Mouse (Mus musculus) midbrain, postnatal 0 days (tissue): Measurements from ENCODE around the gene Fam184b. TPM values are rescaled to one million over a fixed set of nuclear protein-coding genes. Genes with fewer than 3 reads are reported as not detected.

Experiments
- ATAC-seq: fragments of 200-750 bp; cut with Nextera tagmentation; 2 replicates; pipeline ENCODE4 v1.8.0; 2017; ENCODE audit warnings: moderate number of reproducible peaks, mild to moderate bottlenecking, moderate TSS enrichment, moderate library complexity; ENCODE audit not compliant: low FRiP score
- DNase-seq: peaks from one replicate; pipeline ENCODE4 v3.0.0-alpha.2; 2015; ENCODE audit warnings: low spot score
- H3K27ac ChIP-seq: fragments of 300-500 bp; sonication (generic); 2 replicates; pipeline ENCODE4 v1.5.1; 2014; ENCODE audit warnings: low read depth, mild to moderate bottlenecking, low read length, mixed read lengths
- H3K27me3 ChIP-seq: fragments of 300-500 bp; sonication (generic); 2 replicates; pipeline ENCODE4 v1.6.1; 2014; ENCODE audit warnings: low read length, control low read depth, mixed read lengths; ENCODE audit not compliant: insufficient read depth
- H3K36me3 ChIP-seq: fragments of 300-500 bp; sonication (generic); 2 replicates; pipeline ENCODE4 v1.6.1; 2014; ENCODE audit warnings: low read length, control low read depth, mixed read lengths; ENCODE audit not compliant: insufficient read depth
- H3K4me1 ChIP-seq: fragments of 300-500 bp; sonication (generic); 2 replicates; pipeline ENCODE4 v1.6.1; 2014; ENCODE audit warnings: mild to moderate bottlenecking, control low read depth, antibody characterized with exemption, low read length, mixed read lengths; ENCODE audit not compliant: insufficient read depth
- H3K4me2 ChIP-seq: fragments of 300-500 bp; sonication (generic); 2 replicates; pipeline ENCODE4 v1.6.1; 2014; ENCODE audit warnings: low read depth, mild to moderate bottlenecking, low read length, mixed read lengths; ENCODE audit not compliant: poor library complexity, severe bottlenecking
- H3K4me3 ChIP-seq: fragments of 300-500 bp; sonication (generic); 2 replicates; pipeline ENCODE4 v1.5.1; 2014; ENCODE audit warnings: low read depth, mild to moderate bottlenecking, low read length, moderate library complexity
- H3K9ac ChIP-seq: fragments of 300-500 bp; sonication (generic); replicated peaks from 2 replicates; pipeline ENCODE4 v1.6.1; 2014; ENCODE audit warnings: mild to moderate bottlenecking, low read length, moderate library complexity, mixed read lengths; ENCODE audit not compliant: poor library complexity, severe bottlenecking
- H3K9me3 ChIP-seq: fragments of 300-500 bp; sonication (generic); 2 replicates; pipeline ENCODE4 v1.6.1; 2016; ENCODE audit warnings: low read length, control low read depth
- CTCF ChIP-seq: IDR thresholded peaks from 2 replicates; pipeline ENCODE4 v1.5.1; 2016; ENCODE audit warnings: antibody characterized with exemption, mild to moderate bottlenecking
- WGBS: fragments of 180-500 bp; shearing (Covaris S2); extraction: QIAGEN DNeasy Blood & Tissue Kit; methylation state at CpG from one replicate; pipeline ENCODE4 v1.1.7; 2014; 5-methylcytosine and 5-hydroxymethylcytosine counted together
- polyA plus RNA-seq: library from polyadenylated mRNA; unstranded; fragments of >200 nt; fragmentation: Nextera tagmentation; extraction: Ambion mirVana; gene quantifications from 2 replicates; pipeline ENCODE4 v1.2.1, GENCODE M21; 2015
- total RNA-seq: library from RNA; depleted of rRNA; stranded (reverse); fragments of >200 nt; gene quantifications from 2 replicates; pipeline ENCODE4 v1.2.3, GENCODE M21; 2014; rRNA removed

Gene Fam184b
- 13.0 and 13.9 TPM in 2 replicates for total RNA-seq
- polyA plus RNA-seq, result 9.4 and 9.5 TPM in 2 replicates

DNA sequence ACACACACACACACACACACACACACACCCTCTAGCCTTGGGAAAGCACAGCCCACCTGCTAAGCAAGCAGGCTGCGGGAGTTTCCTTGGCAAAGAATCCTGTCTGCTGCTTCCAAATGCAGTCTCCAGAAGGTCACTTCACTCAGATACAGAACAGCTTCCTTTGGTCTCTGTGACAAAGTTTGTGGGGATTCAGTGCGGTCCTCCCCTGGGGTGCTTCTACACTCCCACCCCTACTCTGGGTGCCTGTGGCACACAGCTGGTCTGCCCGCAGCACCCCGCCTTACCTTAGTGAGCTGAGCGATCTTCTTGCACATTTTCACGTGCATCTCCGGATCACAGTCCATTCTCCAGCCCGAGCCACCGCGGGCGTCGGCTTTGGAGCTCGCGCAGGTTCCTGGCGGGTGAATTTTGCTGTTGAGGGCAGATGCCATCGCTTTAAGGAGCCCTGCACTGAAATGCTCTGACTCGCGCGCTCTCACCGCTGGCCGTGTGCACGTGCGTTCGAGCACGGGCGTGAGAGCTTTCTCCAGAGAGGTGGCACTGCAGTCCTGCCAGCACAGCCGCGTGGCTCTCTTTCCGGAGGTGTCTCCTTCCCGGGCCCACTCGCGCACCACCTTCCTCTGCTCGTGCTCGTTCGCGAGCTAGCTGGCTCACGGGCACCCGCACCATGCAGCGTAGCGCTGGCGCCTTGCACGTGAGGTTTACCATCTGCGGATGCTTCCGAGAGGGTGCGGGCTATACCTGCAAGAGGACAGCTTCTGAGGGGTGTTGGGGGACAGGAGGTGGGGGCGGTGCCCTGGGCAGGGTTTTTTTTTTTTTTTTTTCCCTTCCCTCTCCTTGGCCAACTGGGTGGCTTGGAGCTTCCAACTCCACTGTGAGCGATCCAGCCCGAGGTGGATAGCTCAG is at the start of gene Fam184b:
Gene Fam184b (minus strand): TSS at position 809 of the 909 bp plus-strand sequence.
- WGBS, result under 1% methylated on average over 48 of the region's 48 CpGs
- DNase-seq (peak; percentile 84), ATAC-seq (peak; percentile 94)
- Histone ChIP-seq H3K36me3 (no peaks in the 10 kb centered on the region), H3K9ac (peak within 1 kb of the TSS; percentile 66), H3K4me2 (peak within 1 kb of the TSS; percentile 81), H3K27ac (peak within 1 kb of the TSS; percentile 71), H3K4me1 (no peaks in the 10 kb centered on the region), H3K4me3 (peak within 1 kb of the TSS; percentile 65), H3K9me3 (no peaks in the 10 kb centered on the region), H3K27me3 (no peaks in the 10 kb centered on the region)
- TF ChIP-seq CTCF, result peak; percentile 54

DNA sequence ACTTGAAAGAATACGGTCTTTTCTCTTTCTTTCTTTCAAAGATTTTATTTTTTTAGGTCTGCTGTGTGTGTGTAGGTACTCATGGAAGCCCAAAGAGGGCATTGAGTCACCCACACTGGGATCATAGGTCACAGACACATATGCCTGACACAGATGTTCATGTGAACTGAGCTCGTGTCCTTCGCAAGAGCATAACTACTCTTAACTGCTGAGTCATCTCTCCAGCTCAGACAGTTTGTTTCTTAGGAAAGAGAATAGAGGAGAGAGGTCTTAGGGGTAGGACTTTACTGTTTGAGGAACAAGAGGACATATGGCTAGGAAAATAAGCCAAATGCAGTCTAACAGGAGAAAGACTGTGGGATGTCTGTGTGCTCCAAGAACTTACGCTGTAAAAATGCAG is 49.7 kb upstream of the Fam184b start:
- Histone ChIP-seq H3K4me1 (no peaks in the 10 kb centered on the region), H3K9me3 (no peaks in the 10 kb centered on the region), H3K36me3 (no peaks in the 10 kb centered on the region), H3K4me2 (no peak overlapping the region), H3K4me3 (no peak overlapping the region), H3K9ac (no peak overlapping the region), H3K27ac (no peak overlapping the region), H3K27me3 (no peaks in the 10 kb centered on the region)
- TF ChIP-seq CTCF, result no peak
- DNase-seq, result no peak
- no peak for ATAC-seq
- 88% methylated on average over 4 of the region's 4 CpGs for WGBS

DNA sequence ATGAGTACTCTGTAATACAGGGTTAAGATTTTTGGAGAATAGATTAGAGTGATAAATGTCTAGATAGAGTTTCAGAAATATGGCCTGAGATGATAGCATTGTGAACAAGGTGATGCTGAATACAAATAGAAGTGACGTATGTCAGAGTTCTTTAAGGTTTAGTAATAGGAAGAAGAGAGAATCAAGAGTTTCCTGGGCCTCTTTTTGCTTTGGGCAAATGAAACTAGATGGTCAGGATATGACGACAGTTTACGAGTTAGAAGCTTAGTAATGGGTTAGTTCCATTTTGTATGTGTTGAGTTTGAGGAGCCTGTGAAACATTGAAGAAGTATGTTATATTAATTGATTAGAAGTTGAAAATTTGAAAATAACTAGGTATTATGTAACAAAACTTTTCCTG is 46.8 kb upstream of the Fam184b start:
- Histone ChIP-seq H3K9ac (no peak overlapping the region), H3K4me1 (no peaks in the 10 kb centered on the region), H3K27me3 (no peaks in the 10 kb centered on the region), H3K27ac (no peak overlapping the region), H3K4me2 (no peak overlapping the region), H3K36me3 (no peaks in the 10 kb centered on the region), H3K4me3 (no peak overlapping the region), H3K9me3 (no peaks in the 10 kb centered on the region)
- TF ChIP-seq CTCF, result no peak
- DNase-seq, result no peak
- 92% methylated on average over 3 of the region's 3 CpGs for WGBS
- ATAC-seq, result no peak

DNA sequence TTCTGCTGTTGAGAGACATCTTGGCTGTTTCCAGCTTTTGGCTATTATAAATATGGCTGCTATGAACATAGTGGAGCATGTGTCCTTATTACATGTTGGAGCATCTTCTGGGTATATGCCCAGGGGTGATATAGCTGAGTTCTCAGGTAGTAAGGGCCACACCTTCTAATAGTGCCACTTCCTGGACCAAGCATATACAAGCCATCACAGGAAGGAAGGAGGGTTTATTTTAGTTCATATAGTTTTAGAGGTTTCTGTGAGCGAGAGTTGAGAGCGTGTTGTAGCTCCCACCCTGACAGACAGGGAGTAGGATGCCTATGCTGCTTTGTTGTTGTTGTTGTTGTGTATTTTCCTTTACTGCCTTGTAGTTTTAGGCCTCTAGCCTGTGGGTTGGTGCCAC is 45.8 kb upstream of the Fam184b start:
- ATAC-seq (no peak), DNase-seq (no peak)
- Histone ChIP-seq H3K27ac (no peak overlapping the region), H3K4me1 (no peaks in the 10 kb centered on the region), H3K9me3 (no peaks in the 10 kb centered on the region), H3K36me3 (no peaks in the 10 kb centered on the region), H3K27me3 (no peaks in the 10 kb centered on the region), H3K9ac (no peak overlapping the region), H3K4me2 (no peak overlapping the region), H3K4me3 (no peak overlapping the region)
- WGBS, result 90% methylated on average over 2 of the region's 2 CpGs
- no peak for TF ChIP-seq CTCF

DNA sequence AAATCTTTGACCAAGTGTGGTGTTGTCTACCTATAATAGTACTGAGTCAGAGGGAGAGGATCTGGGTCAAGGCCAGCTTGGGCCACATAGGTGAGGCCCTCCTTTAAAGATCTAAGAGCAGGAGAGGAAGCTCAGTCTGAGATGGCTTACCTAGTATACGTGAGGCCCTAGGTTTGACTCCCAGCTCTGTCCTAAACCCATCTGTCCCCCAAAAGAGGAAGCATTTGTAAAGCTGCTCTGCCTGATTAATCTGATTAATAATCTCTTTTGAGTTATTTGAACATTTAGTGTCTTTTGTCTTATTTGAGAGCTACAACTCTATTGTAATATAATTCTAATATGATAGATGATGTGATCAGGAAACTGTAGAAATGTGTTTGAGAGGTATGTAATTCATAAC is 44.0 kb upstream of the Fam184b start:
- Histone ChIP-seq H3K36me3 (no peaks in the 10 kb centered on the region), H3K4me1 (no peaks in the 10 kb centered on the region), H3K4me2 (no peak overlapping the region), H3K9ac (no peak overlapping the region), H3K27ac (no peak overlapping the region), H3K27me3 (no peaks in the 10 kb centered on the region), H3K4me3 (no peak overlapping the region), H3K9me3 (no peaks in the 10 kb centered on the region)
- ATAC-seq, result no peak
- WGBS, result 97% methylated on average over 1 of the region's 1 CpGs
- no peak for TF ChIP-seq CTCF
- DNase-seq, result no peak

DNA sequence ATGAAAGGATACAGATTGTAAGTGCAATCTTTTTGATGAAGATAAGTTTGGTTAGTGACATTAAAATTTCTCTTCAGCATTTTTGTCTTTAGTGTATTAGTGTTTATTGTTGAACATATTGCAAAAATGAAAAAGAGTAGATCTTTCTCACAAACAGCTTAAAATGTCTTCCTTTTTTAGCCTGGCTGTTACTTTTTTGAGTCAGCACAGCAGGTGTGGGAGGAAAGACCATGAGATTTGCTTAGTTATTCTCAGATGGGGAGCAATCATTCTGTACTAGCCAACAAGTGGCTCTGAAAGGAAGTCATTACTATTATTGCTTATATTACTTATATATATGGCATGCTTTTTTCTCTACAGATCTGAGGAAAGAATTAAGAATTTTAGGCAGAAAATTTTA is 40.5 kb upstream of the Fam184b start:
- no peaks in the 10 kb centered on the region for H3K36me3 ChIP-seq
- H3K4me3 ChIP-seq, result no peak overlapping the region
- ATAC-seq (no peak), DNase-seq (no peak)
- no peak overlapping the region for H3K4me2 ChIP-seq
- no peaks in the 10 kb centered on the region for H3K4me1 ChIP-seq
- no peaks in the 10 kb centered on the region for H3K27me3 ChIP-seq
- H3K9me3 ChIP-seq, result no peaks in the 10 kb centered on the region
- TF ChIP-seq CTCF, result no peak
- H3K9ac ChIP-seq, result no peak overlapping the region
- H3K27ac ChIP-seq, result no peak overlapping the region
